Mouse (Mus musculus): ENCODE results near the gene Gm20909. TPM values are rescaled to one million over a fixed set of nuclear protein-coding genes. Genes with fewer than 3 reads are reported as not detected.
"Not testable (repeated sequence)": the region's sequence is repeated elsewhere in the genome, so short reads cannot be mapped to it uniquely, and the experiment has no call there.

Gm20909 gene
- polyA plus RNA-seq (2012; rRNA removed) = not detected in 2 replicates

- not testable (repeated sequence) for DNase-seq (ENCODE audit: low spot score)
These were observed at the start of gene Gm20909 for GRCm38 (mm10) chrY:21164270-21164669. Gene Gm20909 (plus strand): TSS chrY:21164570.

Other genes with a start within 250 kb of the Gm20909 start
- gene Gm29866, start 170.9 kb upstream of the Gm20909 start, polyA plus RNA-seq (2012; rRNA removed) = not detected in 2 replicates
- gene Gm20865, start 77.0 kb downstream of the Gm20909 start, polyA plus RNA-seq (2012; rRNA removed) = not detected in 2 replicates

All from urinary bladder, adult 2 months (tissue).